Mouse (Mus musculus) lung, postnatal 36 days (tissue): Measurements from ENCODE around the gene Hspa1b.
A peak's percentile ranks its signal among the peaks of the same experiment; 100 is the strongest.
"Not testable (repeated sequence)": the region's sequence is repeated elsewhere in the genome, so short reads cannot be mapped to it uniquely, and the experiment has no call there.

Source experiments
- DNase-seq: peaks from one replicate; pipeline ENCODE4 v3.0.0; 2022; ENCODE audit warnings: mixed read lengths

Hspa1b gene

DNA sequence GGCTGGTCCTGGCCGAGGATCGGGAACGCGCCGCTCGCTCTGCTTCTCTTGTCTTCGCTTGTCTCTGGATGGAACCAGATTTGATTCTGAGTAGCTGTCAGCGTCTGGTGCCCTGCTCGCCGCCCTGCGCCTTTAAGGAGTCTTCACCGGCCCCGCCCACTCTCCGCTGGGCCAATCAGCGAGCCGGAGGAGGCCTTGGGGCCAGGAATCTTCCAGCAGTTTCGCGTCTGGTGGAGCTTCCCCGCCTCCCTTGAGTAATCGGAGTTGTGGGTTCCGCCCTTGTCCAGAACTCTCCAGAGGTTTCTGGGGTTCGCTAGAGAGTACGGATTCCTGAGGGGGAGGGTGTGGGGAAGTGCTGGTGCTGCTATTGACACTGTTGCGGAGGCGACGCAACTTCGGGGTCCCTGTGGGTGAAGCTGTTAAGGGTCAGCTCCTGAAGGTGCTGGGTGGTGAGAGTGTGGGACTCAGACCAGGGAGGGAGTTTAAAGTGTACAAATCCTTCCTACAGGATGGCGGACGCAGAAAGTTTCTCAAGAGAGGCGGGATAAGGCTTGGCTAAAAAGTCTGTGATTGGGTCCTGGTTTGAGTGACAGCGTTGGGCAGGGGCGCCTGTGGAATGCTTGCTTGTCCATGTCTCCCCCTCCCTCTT, at the start of gene Hspa1b:
TSS of gene Hspa1b (minus strand) at position 109 of the 649 bp plus-strand sequence.
- DNase-seq = peak; percentile 93

DNA sequence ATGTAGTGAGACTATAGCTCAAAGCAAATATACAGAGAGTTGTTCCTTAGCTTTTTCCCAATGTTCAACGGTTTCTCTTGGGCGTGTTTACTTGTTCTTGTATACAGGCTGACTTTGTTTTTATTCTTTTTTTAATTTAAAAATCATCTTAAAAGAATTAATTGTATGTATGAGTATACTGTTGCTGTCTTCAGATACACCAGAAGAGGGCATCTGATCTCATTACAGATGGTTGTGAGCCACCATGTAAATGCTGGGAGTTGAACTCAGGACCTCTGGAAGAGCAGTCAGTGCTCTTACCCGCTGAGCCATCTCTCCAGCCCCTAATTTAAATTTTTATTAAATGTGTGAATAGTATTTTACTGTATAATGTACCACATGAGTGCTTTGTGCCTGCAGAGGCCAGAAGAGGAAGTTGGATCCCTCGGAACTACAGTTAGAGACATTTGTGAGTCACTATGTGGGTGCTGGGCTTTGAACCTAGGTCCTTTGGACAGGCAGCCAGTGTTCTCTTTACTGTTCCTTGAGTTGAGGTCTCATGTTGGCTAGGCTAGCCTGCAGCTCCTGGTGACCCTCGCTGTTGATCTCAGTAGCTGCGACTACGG, 48.5 kb upstream of the Hspa1b start:
- no peak for DNase-seq

DNA sequence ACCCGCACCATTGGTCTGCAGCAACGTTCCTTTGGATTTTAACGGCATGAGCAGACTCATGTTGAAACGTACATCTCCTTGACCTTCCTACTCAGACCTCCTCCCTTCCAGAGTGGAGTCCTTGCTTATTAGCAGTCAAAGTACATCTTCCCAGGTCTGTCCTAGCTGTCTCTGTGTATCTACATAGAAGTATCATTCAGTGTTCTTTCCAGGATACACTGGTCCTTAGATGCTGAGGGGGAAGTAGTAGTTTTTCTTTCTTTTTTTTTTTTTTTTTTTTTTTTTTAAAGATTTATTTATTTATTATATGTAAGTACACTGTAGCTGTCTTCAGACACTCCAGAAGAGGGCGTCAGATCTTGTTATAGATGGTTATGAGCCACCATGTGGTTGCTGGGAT, 46.9 kb upstream of the Hspa1b start:
- DNase-seq = not testable (repeated sequence)

GRCm38 (mm10) chr17:35005158-35005557, 46.1 kb upstream of the Hspa1b start:
- no peak for DNase-seq

- DNase-seq = no peak
Observed at GRCm38 (mm10) chr17:35004075-35004717, 45.2 kb upstream of the Hspa1b start.

DNA sequence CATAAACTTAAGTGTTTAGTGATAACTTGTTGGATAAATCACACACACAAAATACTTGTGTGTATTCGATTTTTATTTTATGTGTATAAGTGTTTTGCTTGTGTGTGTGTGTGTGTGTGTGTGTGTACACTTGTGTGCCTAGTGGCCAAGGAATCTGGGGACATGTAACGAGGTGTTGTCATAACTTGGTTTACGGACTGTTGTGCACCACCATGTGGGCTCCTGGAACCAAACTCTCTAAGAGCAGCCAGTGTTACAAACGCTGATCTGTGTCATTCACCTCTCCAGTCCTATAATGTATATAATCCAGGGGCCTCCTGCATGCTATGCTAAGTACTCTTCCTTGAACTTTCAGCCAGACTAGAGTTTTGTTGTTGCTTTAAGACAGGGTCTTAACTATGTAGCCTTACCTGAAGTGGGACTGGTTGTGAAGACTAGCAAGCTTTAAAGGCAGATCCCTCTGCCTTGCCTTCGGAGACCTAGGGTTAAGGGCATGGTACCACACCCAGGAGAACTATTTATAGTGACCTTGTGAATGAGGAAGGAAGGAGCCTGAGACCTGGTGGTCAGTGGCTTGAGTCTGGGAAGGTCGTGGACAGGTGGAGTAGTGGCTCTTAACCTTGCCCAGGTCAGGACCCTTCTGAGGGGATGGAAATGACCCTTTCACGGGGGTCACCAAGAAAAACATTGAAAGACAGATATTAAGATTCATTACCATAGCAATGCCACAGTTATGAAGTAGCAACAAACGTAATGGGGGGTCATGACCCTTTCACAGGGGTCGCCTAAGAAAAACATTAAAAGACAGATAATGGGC, 44.2 kb upstream of the Hspa1b start:
- no peak for DNase-seq

DNA sequence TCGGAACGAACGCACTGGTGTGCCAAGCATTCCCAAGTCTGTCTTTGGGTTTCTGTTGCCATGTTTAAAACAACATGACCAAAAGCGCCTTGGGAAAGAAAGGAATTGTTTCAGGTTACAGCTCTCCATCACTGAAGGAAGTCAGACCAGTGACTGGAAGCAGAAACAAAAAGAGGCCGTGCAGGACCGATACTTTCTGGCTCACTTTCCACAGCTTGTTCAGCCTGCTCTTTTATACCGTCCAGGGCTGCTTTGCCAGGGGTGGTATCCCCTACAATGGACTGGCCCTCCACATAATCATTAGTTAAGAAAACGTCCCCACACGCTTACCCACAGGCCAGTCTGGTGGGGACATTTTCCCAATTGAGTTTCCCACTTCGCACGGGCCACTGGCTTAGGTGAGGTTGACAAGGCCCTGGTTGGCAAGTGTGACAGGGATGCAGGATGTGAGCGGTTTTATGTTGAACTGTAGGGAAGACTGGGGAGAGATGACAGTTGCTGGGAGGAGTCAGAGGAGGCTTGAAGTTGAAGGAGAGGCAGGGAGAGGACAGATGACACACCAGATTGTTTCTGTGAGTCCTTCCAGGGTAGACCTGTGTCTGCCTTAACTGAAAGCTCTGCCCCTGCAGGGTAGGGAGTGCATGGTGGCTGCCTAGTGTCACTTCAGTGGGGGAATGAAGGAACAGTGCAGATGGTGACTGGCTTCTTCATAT, 43.3 kb upstream of the Hspa1b start:
- DNase-seq = no peak

GRCm38 (mm10) chr17:35001452-35002152, 42.6 kb upstream of the Hspa1b start:
- peak; percentile 62 for DNase-seq

- peak; percentile 86 for DNase-seq
Observed at GRCm38 (mm10) chr17:35000717-35001451, 41.8 kb upstream of the Hspa1b start, which contains the start of gene Vars. Gene Vars (plus strand): TSS chr17:35000987.

GRCm38 (mm10) chr17:34999871-35000716, 41.1 kb upstream of the Hspa1b start:
- not testable (repeated sequence) for DNase-seq

GRCm38 (mm10) chr17:34998526-34999430, 39.7 kb upstream of the Hspa1b start:
- DNase-seq = no peak

GRCm38 (mm10) chr17:34997142-34997483, 38.1 kb upstream of the Hspa1b start:
- no peak for DNase-seq

- DNase-seq = no peak
Observed at GRCm38 (mm10) chr17:34996411-34997141, 37.5 kb upstream of the Hspa1b start.

DNA sequence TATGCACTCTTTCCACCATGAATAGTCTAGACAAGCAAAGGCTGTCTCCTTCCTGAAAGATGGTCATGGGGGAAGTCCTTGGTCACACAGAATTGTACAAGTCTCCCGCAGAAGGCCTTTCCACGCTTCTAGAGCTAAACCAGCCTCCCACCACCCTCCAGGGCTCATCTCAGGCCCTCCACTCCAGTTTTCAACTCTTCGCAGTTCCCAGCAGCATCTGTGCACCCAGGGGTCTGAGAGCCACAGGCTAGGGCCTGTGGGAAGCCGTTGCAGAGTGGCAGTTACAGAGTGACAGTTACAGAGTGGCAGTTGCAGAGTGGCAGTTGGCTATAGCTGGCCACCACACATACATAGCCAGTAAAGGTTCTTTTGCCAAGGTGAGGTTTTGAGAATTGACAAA, 36.9 kb upstream of the Hspa1b start:
- not testable (repeated sequence) for DNase-seq

- DNase-seq = not testable (repeated sequence)
Observed at GRCm38 (mm10) chr17:34995192-34995591, 36.2 kb upstream of the Hspa1b start.

DNA sequence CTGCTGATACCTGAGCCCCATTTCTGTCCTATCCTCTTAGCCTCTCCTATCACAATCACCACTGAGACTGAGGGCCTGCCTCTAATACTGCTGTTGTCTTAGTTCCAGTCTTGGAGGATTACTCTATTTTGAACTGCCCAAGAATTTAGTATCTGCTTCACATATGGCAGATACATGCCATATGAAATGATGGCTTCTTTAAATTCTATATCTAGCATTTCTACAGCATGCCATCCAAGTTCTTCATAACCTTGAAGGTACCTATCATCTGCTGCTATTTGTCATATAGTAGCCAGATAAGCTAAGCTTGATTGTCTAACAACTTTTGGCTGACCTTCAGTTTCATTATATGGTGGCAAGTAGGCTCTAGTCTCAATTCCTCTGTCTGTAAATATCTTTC, 35.7 kb upstream of the Hspa1b start:
- DNase-seq = no peak

GRCm38 (mm10) chr17:34984218-34984617, 25.2 kb upstream of the Hspa1b start:
- peak; percentile 76 for DNase-seq

DNA sequence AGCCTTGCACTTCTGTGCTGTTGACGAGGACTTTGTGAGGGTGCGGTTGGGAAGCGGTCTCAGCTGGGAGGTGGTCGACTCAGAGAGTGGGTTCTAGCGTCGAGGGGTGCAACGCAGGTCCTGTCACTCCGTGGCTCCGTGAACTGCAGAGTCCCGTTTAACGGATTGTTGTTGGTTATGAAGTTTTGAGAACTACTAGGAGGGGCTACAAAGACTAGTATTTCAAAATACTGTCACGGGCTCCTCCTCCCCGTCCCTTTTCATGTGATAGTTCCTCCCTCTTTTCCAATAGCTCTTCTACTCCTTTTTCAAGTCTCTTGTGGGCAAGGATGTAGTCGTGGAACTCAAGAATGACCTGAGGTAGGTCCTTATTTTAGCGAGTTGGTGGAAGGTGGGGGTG, 23.3 kb upstream of the Hspa1b start:
- DNase-seq = no peak
